Mouse (Mus musculus): ENCODE measurements at regions not wholly inside any gene's neighbourhood (a gene's known extent, or its start where the extent isn't known, plus 50 kb on each side); places are given as distances from the start of the nearest gene placed in this dataset.

GRCm38 (mm10) chr1:108286571-108286970, 696.8 kb downstream of the Serpinb8 start:
- TF ChIP-seq POLR2A (IDR thresholded peaks at IDR 0.05; ENCODE audit: low read depth, low read length) (no peak), CTCF (IDR thresholded peaks at IDR 0.05; ENCODE audit: borderline replicate concordance, insufficient read depth, low read length) (no peak)
